Mouse (Mus musculus): ENCODE measurements at regions not wholly inside any gene's neighbourhood (a gene's known extent, or its start where the extent isn't known, plus 50 kb on each side); places are given as distances from the start of the nearest gene placed in this dataset.

DNA sequence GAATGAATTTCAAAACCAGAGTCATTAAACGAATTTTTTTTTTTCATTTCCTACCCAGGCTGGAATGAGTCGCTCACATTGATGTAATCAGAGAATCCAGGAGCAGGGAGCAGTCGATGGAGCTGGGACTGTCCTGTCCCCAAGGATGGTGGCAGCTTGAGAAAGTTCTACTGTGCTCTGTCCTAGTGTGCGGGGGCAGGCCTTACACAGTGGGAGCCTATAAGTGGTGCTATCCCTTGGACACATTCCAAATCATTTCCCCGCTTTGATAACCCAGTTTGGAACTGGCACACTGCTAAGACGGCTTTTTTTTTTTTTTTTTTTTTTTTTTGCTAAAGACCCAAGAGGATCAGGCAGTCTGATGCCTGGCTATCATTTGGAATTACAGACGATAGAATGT, 137.5 kb upstream of the 1700056E22Rik start:
- TF ChIP-seq CTCF (IDR thresholded peaks at IDR 0.05; ENCODE audit: low read depth) (no peak), EP300 (optimal IDR thresholded peaks at IDR 0.05) (no peak)
